Mouse (Mus musculus): ENCODE data around the gene 4930524B15Rik.

- TF ChIP-seq CTCF (conservative IDR thresholded peaks at IDR 0.05; ENCODE audit: insufficient read depth, insufficient read length, low read depth, low read length) = no peak
- TF ChIP-seq POLR2A (IDR thresholded peaks at IDR 0.05; ENCODE audit: low read depth, low read length) = no peak
Observed at GRCm38 (mm10) chr11:31930051-31930450, 35.3 kb upstream of the 4930524B15Rik start.
